Mouse (Mus musculus) right cerebral cortex, postnatal 4 days (tissue): ENCODE measurements at regions not wholly inside any gene's neighbourhood (a gene's known extent, or its start where the extent isn't known, plus 50 kb on each side); places are given as distances from the start of the nearest gene placed in this dataset.

ENCODE experiments used
- DNase-seq: peaks from one replicate; pipeline ENCODE4 v3.0.0-alpha.2; 2022

DNA sequence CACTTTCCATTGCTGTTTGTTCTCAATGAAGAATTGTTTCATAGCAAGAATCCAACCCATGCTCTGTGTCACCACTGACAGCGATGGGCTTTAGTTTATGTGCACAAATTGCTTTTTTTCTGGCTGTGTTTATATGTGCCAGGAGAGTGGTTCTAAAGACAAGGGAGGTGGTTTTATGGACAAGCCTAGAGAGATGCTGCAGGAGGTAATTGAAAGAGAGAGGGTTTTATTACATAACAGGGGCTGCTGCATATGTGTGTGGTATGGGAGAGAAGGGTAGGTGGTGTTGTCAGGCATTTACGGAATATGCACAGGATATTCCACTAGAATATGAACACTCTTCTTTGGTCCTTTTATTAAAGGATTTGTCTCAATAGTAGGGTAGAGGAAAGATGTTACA lies 340.2 kb downstream of the Btg1 start:
- DNase-seq = no peak

- DNase-seq = no peak
These were observed 353.0 kb downstream of the Btg1 start for GRCm38 (mm10) chr10:96969825-96970224.

DNA sequence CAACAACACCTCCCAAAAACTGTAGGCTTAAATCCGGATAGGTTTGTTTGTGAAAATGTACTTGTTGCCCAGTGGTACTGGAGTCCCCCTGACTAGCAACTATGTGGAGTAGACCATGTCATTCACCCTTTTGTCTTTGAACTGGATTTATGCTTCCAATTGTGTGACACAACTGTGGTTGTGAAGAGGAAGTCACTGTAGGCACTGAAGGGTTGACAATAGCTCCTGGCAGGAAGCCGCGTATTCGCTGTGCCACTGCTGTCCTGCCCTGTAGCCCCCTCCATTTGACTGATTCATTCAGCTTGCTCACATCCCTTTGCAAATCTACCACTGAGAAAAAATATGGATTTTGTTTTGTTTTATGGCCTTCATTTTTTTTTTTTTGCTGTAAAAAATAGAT lies 353.9 kb downstream of the Btg1 start:
- DNase-seq = no peak

DNA sequence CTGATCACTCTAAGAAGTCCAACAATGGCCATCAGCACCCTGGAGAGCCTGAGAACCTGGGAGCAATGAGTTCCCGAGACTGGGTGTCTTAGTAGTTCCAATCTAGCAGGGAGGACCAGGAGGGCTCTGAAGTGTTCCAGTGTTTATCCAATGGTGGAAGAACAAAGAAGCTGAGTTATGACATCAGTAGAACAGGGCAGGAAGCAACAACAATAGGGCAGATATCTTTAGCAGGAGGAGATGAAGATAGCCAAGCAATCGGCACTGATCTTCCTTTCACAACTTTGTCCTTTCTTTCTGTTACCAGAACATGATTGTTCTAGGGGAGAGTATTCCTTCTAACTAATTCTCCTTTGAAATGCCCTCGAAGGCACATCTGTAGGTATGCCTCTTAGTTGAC lies 355.0 kb downstream of the Btg1 start:
- no peak for DNase-seq

DNA sequence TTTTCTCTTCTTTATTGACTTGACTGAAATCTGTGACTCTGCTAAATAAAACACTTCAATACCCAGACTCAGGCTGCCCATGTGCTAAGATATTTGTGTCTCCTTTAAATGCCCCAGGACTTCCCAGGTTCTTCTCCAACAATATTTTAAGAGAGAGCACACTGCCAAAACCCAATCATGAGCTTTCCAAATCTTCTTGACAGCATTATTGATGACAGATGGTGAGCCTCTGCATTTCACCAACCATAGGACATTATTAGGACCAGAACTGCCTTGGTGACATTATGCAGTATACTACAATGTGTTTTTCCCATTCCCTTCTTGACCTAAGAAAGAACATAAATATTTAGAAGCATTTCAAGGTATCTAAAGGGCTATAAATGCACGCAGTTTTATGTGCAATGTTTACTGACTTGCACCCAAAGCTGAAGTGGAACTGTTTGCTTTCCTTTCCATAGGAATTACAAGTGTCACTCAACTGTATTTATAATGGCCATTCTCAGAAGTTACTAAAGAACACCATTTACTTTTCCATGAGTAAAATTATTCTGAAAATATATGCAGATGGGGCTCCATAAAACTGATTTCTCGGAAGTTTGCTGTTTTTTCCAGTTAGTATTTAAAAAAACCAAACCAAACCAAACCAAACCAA lies 357.6 kb downstream of the Btg1 start:
- no peak for DNase-seq

DNA sequence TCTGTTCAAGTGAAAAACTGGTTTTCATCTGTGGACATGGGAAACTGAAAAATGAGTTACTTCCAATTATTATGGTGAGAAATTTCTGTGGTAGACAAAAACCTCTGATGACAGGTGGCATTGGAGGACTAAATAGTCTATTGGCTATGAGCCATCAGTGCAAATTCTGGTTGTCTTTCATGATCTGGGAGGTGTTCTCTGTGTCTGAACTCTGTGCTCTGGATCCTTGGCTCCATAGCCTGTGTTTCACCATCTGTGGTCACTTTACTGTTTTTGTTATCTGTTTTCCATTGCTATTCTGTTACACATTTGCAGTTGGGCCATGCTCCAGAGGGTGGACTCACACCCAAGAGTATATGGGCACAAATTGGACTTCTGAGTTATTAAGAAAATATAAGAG lies 359.9 kb downstream of the Btg1 start:
- no peak for DNase-seq

- DNase-seq = no peak
These were observed 363.7 kb downstream of the Btg1 start for GRCm38 (mm10) chr10:96980494-96980831.

- DNase-seq = no peak
These were observed 364.2 kb downstream of the Btg1 start for GRCm38 (mm10) chr10:96980832-96981515.

- DNase-seq = no peak
These were observed 364.7 kb downstream of the Btg1 start for GRCm38 (mm10) chr10:96981516-96981869.

DNA sequence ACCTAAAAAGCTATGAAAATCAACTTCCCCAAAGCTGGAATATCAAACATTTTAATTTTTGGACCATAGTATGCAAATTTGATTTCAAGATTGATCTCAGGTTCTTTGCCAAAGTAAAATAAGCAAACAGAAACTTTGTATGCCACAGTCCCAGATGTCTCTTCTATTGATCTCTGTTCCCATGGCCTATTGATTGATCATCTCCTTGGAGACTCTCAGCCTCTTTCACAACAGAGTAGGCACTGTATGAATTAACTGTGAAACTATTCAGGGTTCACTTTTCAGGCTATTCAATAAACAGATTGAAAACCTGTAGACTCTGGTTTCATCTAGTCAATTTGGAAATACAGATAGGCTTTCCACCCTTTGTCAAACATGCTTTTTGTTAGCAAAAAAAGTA lies 384.1 kb downstream of the Btg1 start:
- DNase-seq = no peak

GRCm38 (mm10) chr10:97008873-97009272 lies 392.1 kb downstream of the Btg1 start:
- no peak for DNase-seq

DNA sequence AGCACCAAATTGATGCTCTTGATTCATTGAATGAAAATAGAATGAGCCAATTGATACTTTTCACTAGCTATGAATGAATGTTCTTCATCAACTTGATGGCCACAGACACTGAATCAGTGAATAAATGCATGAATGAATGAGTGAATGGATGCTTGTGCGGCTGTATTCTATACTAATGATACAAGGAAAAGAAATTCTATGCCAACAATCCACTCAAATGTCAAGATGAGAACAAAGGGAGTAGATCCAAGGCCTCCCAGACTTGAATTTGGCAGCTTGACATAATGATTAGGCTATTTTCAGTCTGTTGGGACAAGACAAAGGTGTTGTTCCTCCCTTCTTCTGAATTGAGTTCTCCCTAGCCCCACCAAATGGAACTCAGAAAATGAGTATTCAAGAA lies 393.1 kb downstream of the Btg1 start:
- DNase-seq = no peak

DNA sequence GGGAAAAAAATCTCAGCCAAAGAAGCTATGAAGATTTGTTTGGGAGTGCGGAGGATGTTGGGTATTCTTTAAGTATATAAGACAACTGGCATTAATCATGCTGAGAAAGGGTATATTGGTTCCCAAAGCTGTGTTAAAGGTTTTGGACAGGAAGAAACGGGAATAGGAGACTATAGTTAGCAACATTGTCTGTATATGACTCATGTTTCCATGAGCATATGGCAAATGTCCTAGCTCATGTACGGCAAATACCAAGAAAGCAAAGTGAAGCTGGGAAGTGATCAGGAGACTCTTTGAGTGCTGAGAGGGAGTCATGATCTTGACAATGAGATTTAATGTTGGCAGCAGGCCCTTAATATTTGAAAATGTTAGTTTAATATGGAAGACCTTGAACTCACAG lies 401.8 kb downstream of the Btg1 start:
- no peak for DNase-seq

- no peak for DNase-seq
These were observed 412.0 kb downstream of the Btg1 start for GRCm38 (mm10) chr10:97028776-97029175.

GRCm38 (mm10) chr10:97030996-97031395 lies 414.2 kb downstream of the Btg1 start:
- DNase-seq = no peak

GRCm38 (mm10) chr10:97035371-97035786 lies 418.6 kb downstream of the Btg1 start:
- peak; percentile 16 for DNase-seq

- no peak for DNase-seq
These were observed 421.2 kb downstream of the Btg1 start for GRCm38 (mm10) chr10:97038025-97038424.

DNA sequence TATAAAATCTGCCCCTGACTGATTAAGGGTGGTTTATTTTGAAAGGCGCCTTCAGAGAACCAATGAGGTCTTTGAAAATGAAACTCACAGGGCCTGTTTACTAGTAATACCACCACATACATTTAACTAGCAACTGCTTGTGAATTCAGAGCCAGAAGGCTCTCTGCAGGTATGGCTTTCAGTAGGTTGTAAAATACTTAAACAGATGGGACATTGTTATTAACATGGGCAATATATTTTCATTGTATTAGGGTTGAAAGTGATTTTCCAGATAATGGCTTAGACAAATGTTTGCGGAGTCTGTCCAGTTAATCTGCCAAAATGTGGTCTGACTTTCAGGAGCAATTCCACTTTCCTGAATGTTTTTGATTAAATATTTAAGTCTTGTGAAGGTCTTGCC lies 430.8 kb downstream of the Btg1 start:
- no peak for DNase-seq

GRCm38 (mm10) chr10:97047996-97048395 lies 431.2 kb downstream of the Btg1 start:
- DNase-seq = no peak

- DNase-seq = no peak
These were observed 424.9 kb upstream of the Dcn start for GRCm38 (mm10) chr10:97054472-97054871.

DNA sequence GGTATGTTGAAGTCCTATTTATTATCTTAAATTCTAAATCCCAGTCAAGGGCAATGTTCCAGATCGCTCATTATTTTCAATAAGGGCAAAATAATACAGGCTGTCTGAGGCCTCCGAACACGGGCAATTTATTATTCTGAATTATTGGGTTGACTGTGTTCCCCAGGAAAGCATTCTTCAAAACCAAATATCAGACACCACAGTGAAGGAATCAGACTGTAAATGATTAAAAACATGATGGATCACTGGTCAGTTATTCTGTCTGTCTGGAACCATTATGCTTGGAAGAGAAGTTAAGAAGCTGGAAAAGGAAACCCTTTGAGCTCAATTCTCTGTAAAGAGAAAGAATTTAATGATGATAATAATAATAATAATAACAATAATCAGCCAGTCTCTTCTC lies 417.4 kb upstream of the Dcn start:
- no peak for DNase-seq

- no peak for DNase-seq
These were observed 414.9 kb upstream of the Dcn start for GRCm38 (mm10) chr10:97064546-97064945.

DNA sequence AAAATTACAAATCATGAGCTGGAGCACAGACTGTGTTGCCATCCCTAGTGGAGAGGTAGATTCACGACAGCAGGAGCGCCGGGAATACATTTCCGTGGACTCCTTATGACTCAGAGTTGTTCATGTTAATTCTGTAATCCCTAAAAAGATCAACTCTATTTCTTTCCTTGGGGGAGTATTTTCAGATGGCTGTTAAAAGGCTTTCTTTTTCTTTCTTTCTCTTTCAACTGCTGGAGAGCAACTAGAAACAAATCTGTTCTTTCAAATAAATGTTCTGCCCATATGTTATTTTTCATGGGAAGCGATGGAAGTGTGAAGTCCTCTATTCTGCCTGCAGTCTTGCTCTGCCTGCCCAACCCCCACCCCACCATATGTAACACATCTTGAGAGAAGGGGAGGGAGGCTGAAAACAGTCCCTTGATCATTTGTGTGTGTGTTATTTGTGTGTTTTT lies 401.4 kb upstream of the Dcn start:
- DNase-seq = peak; percentile 61

DNA sequence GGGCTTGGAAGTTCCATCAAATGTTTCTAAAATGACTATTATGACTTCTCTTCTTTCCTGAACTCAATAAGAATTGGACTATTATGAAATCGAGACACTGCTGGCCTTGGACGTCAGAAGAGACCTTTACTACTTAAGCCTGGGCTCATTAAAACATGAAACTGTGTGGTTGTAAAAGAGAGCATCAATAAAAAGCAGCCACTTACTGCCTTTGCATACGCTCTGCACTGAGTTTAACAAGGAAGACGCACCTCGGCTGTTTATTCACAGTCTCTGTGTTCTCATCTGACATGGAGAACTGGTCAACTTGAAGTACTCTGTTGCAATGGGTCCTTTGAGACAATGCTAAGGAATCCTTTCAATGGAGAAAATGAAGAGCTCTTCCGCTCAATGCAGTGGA lies 399.8 kb upstream of the Dcn start:
- no peak for DNase-seq

DNA sequence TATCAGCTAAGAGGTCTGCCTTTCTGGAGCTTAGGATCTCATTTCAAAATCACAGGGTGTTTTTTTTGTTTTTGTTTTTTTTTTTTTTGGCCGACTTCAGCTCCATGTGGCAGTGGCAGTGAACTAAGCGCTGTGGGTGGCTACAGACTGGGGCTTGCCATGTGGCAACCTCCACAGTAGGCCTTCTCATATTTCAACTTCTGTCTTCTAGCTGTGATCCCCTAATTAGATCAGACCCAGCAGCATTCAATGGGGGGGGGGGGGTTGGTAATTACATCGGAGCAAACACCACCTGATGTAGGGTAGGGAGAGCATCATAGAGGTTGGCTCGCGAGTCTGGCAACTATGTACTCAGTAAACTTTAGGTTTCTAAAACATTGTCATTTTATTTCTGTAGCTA lies 392.1 kb upstream of the Dcn start:
- no peak for DNase-seq
